Mouse (Mus musculus) frontal cortex, postnatal 10 days (tissue): Measurements from ENCODE around the gene Btc.
A peak's percentile ranks its signal among the peaks of the same experiment; 100 is the strongest.

Experiments
- DNase-seq, 2 experiments: peaks; one replicate each; pipeline ENCODE4 v3.0.0; 2022; ENCODE audit warnings: low spot score in 2 of 2, mixed read lengths in 1 of 2

Gene Btc

DNA sequence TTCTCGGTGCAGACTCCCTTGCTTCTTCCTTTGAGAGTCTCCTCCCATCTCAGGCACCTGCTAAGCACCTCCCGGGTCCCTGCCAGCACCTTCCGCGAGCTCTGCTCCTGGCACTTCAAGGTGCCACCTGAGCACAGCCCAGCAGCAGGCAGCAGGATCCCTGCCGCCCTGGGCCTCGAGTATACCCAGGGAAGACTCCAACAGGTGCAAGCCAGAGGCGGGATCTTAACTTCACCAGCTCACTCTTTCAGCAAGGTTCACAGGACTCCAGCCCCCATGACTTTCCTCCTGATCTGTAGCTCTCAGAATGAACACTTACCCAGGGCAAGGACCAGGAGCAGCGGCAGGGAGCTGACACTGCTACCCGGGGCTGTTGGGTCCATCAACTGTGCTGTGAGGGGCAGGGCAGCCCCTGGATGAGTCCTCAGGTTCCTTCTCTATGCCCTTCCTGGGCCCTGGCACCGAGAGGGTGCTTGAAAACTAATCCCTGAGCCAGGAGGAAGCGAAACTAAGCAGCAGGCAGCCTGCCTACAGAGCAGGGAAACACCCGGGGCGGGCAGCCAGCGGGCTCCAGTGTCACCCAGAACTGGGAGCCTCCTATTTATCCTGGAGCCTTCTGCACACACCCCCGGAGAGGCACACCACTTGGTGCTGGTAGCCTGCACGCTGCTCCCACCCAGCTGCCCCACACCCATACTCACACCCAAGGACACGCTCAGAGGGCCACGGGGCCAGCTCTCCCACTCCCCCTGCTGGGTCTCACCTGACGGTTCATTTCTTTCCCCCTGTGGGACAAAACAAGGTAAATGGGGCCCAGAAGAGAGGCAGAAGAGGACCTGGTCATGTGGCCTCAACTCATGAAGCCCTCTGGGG, at the start of gene Btc:
TSS of gene Btc (minus strand) at position 656 of the 873 bp plus-strand sequence.
- peak; percentile 11 to 22 for DNase-seq

DNA sequence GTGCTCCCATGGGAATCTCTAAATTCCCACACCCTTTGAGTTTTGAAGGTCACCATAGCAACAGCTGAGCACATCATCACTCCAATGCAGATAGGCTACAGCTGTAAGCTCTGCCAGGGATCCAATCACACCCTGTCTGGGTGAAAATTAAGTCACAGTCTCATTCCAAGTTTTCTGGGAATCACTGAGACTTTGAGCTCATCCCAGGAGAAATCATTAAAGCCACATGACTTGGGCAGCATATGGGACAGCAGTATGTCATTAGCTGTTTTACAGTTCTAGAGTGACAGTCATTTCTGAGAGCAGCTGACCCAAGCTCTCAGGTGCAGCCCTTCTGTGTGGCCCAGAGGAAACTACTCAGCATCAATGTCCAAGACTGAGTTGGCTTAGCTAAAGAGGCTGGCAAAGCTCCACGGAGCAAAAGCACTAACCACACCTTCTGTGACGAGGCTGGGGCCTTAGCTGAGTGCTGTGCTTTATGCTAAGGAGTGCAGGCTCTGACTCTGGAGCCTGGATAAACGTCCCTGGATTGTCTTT, 42.3 kb upstream of the Btc start:
- peak; percentile 11 to 42 for DNase-seq

GRCm38 (mm10) chr5:91436563-91436962, 33.8 kb upstream of the Btc start:
- DNase-seq: no peak

DNA sequence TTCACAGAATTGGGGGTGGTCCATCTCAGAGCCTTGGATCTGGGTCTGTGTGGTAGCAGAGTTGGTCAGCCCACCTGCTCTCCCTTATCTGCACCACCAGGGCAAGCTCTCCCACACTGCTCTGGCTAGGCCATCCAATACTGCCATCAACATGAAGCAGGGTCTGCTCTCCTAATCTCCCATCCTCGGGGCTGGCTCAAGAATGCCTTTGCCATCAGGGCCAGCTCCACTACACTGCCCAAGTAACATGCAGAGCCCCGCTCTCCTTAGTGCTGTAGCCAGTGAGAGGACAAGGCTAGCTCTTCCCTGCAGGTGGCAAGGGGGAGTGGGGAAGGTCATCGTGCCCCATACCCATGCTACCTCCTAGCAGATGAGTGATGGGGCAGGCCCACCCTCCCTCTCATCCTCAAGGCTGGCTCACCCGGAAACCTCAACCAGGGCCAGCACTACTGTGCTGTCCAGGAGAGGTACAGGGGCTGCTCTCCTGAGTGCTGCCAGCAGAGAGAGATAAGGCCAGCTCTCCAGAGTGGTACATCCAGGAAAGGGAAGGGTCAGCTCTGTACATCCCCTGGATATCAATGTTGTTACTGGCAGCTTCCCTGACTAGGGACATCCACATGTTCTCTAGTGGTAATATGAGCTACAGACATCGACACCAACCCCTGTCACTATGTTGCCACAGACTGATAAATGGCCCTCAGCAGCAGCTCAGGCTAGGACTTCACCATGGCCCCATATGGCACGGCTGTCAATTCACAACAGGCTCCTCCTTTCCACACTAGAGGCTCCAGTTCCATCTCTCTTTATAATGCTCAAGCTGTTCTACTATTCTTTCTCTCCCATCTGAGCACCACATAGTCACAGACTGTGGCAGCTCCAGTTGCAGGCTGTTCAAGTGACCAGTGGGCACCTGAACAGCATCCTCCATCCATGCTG, 32.2 kb upstream of the Btc start:
- no peak for DNase-seq

DNA sequence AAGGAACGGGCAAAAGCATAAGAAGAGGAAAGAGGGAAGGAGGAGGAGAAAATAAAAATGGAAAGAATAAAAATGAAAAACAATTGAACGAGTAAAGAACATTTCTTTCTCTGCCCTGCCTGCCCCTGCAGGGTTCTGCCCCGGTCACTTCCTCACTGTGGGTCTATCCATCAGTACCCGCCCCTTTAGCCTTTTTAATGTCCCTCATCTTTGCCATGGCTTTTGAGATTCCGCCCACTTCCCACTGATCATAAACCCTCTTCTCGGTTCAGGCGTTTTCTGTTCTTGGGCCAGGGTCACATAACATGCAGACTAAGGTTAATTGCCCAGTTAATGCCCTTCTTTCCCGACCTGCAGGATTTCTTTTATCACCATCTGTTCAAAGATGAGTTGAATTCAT, 25.8 kb upstream of the Btc start:
- no peak for DNase-seq

DNA sequence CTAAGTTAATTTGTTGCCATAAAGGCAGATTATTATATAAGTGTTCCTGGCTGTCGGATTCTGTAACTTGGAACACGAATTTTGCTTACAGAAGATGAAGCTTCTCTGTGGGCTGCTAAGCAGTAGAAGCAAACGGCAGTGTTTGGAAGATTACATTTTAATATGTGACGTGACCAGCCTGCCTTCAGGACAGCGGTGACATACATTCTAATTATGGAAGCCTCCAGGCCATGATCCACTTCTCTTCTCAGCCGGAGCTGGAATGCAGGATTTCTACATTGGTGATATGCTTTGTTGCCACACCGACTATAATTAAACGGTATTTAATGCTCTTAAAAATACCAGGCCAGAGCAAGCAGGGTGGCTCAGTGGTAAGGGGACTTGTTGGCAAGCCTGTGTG, 11.0 kb upstream of the Btc start:
- no peak for DNase-seq

DNA sequence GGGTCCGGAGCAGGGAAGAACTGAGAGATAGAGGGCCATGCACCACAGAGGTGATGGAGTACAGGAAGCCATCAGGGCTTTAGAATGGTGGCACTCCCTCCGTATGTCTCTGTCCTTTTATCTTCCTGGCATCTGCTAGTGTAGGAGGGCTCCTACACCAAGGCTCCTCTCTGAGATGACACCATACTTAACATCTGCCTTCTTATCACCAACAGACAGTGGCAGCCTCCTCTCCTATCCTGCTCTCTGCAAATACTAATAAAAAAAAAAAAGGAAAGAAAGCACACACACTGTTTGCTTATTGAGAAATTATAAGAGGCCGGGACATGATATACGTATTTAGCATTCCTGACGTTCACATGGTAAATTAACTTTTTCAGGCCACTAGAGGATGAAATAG, 1.5 kb upstream of the Btc start:
- DNase-seq: no peak

GRCm38 (mm10) chr5:91403281-91403680, 487 bp upstream of the Btc start:
- DNase-seq: no peak

- DNase-seq: no peak
Measured at GRCm38 (mm10) chr5:91400493-91401096, 2.2 kb downstream of the Btc start.

DNA sequence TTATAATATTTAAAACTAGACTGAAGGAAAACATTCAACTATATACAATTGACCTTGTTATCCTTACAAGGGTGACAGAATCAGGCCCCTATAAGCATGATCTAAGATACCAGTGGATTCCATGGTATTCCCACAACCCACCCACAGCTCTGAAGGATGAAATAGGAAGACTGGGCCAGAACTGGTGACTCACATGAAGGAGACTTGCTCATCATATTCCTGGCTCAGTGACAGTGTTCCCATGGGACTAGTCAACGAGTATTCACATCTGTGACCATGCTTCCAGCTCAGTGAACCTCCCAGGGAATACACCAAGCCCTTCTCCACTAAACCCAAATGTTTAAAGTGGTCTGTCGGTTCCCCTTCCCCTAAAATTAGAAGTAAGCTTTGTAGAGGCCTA, 27.3 kb downstream of the Btc start:
- DNase-seq: no peak

GRCm38 (mm10) chr5:91368061-91368565, 34.7 kb downstream of the Btc start:
- peak in 1 of 2 experiments; percentile 12 for DNase-seq

- DNase-seq: no peak
Measured at GRCm38 (mm10) chr5:91366925-91367324, 35.9 kb downstream of the Btc start.

DNA sequence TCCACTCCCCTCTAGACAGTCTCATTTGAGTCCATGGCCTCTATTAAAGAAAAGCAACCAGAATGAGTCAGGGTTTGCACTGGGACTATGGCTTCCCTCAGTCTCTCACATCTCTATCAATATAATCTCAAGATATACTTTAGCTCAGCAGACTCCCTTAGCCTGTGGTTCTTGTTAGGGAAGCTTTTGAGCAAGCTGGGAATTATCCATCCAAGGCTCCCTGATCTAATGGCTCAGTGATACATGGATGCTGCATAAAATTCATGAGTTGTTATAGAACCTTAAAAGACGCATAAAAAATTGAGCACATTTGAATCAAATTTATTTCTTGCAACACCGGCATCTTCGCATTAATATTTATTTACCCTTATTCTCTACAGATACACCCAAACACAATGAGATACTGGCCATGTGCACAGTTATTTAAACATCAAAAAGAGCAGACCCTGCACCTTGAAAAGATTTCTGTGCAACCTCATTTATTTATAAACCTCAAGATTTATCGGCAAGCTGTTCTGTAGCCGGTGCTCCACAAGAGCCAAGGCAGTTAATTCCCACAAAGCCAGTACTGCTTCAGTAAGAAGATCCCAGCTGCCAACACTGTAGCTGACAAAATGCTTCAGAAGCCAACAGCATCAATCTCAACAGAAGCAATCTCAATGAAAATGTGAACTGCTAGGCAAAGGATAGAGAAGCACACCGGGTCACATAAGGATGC, 39.4 kb downstream of the Btc start:
- DNase-seq: no peak

DNA sequence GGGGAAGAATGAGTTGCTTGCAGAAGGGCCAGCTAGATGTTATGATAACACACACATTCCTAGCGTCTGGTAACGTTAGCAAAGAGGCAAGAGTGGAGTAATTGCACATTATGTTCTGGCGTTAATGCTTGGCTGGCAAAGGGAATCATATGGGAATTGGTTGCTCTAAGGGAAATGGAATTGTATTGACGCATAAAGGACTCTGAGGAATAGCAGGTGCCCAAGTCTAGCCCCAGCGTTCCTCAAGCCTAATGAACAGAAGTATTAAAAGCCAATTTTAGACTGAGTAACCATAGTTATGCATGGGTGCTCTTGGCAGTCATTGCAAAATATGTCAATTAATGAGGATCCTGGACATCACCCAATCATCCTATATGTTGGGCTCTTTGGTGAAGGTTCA, 50.1 kb downstream of the Btc start:
- no peak for DNase-seq

DNA sequence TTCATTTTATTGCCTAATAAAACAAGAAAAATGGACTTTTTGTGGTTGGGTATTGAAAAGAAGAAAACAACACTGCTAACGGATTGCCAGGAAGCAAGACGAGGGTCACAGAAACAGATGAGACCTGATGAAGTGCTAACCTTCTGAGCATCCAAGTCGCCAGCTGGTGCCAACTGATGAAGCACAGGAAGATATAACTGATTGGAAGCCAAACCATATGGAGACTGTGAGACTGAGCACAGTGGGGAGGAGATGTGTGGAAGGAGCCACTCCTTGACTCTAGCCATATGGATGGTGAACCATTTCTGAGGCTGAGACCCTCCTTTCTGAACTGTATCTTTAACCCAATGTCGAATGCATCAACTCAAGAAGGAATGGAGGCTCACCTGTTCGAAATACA, 57.1 kb downstream of the Btc start:
- no peak for DNase-seq

DNA sequence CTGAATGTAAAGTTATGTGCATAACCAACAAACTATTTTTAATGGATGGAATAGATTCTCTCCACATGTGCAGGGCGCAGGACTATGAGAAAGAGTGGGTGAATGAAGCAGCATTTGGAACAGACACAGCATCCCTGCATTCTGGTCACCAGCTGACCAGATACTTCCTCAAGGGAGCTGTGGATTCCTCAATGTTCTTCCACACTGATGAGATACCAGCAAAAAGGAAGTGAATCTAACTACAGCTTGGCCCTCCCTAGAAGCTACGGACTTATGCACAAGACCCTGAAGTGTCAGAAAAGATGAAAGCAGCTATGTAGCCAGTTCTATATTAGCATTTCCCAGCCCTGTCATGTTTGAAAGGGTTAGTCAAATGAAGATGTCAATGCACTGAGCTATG, 57.7 kb downstream of the Btc start:
- no peak for DNase-seq

- DNase-seq: no peak
Measured at GRCm38 (mm10) chr5:91341981-91342760, 60.6 kb downstream of the Btc start.

DNA sequence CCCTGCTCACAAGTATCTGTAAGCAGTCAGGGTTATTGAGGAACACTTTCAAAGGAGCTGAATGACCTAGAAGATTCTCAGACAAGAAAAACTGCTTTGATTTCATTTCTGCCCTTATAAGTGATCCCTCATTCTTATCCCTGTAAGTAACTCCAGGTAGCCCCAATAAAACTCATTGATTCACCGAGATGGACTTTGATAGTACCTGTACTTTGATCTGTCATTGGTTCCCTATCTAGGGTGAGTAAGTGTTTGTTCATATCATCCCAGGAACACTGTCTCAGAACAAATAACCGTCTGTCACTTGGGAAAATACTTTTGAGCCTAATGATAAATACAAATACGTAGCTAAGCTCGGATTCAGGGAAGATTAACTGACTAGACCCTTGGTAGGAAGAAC, 68.6 kb downstream of the Btc start:
- DNase-seq: no peak

GRCm38 (mm10) chr5:91332079-91332865, 70.5 kb downstream of the Btc start:
- no peak for DNase-seq
